Mouse (Mus musculus) bone marrow macrophage, adult 2 months (primary cell): Measurements from ENCODE around the gene Cav2.

Experiments used
- CTCF ChIP-seq: IDR thresholded peaks from 2 replicates; pipeline ENCODE4 v1.5.1; 2012; ENCODE audit warnings: low read depth, mild to moderate bottlenecking, low read length, moderate library complexity
- POLR2A ChIP-seq: IDR thresholded peaks from 2 replicates; pipeline ENCODE4 v1.6.1; 2012; ENCODE audit warnings: mild to moderate bottlenecking, low read depth, low read length, borderline replicate concordance

- TF ChIP-seq POLR2A: no peak
- no peak for TF ChIP-seq CTCF
Measured at GRCm38 (mm10) chr6:17266466-17266865, 14.5 kb upstream of the Cav2 start.
